Mouse (Mus musculus) cerebellum, adult 8-10 months (tissue): ENCODE results near the gene Adcy6.
"Not testable (repeated sequence)": the region's sequence is repeated elsewhere in the genome, so short reads cannot be mapped to it uniquely, and the experiment has no call there.

Experiments used
- DNase-seq: peaks from one replicate; pipeline ENCODE4 v3.0.0; 2022

The Adcy6 gene

GRCm38 (mm10) chr15:98600036-98600709 is 9.7 kb downstream of the Adcy6 start:
- no peak for DNase-seq

DNA sequence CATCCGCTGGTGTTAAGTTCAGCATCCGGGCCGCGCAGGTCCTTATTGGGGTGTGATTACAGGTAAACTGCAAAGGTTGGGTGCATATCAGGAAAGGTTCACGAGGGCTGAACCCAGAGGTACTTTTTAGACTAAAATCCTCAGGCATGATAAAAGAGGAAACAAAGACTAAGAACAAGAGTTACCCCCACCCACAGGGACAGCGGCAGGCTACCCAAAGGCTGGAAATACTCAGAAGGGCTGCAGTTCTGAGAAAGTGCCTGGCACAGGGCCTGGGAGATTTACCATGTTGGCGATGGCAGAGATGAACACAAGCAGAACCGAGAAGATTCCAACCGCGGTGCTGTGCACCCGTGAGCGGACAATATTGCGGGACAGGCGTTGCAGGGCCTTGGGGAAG is 13.3 kb downstream of the Adcy6 start:
- DNase-seq, result no peak

GRCm38 (mm10) chr15:98595049-98595448 is 14.8 kb downstream of the Adcy6 start:
- no peak for DNase-seq

DNA sequence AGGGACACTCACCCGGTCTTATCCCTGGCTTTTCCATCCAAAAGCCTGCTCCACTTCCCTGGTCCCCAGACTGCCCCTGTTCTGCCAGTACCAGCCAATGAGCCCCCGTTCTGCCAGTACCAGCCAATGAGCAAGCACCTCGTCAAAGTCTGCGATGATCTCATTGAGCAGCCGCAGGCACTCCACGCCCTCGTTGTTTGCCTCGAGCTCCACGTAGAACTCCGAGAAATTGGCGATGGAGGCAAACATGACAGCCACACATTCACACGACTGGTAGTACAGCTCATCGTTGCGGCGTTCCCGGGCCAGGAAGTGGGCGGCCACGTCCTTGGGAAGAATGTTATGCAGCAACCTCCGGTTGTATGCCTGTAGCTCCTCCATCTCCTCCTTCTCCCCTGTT is 15.7 kb downstream of the Adcy6 start:
- DNase-seq, result no peak

DNA sequence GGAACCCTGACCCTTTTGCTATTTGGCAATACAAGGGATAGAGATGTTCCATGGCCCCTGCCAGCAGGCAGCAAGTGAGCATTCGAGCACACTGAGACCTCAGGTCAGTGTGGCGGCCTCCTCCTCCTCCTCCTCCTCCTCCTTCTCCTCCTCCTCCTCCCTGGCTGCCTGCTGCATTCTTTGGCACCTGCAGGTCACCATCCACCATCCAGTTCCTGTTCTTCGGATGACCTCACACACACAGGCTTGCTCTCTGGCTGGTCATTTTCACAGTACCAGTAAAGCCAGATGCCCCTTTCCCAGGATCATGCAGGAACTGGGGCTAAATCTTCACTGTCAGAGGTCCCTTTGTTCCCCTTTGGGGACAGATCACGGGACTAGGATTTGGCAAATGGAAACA is 18.5 kb downstream of the Adcy6 start:
- no peak for DNase-seq

GRCm38 (mm10) chr15:98589640-98590336 is 20.1 kb downstream of the Adcy6 start:
- no peak for DNase-seq

DNA sequence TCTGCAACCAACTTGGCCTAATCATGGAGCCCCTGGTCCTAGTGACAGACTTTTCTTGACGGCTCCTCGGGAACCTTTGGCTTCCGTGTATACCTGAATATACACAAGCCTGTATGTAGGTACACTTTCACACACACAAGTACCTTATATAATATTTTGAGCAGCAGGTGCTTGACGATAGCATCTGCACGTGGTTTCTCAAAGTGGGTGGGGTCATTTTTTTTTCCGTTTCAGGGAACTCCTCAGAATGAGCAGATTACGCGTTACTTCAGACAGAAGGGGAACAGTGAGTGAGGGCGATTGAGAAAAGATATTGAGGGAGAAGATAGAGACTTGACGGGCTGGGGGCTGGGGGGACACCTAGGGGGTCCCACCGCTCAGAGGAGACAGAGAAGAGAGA is 22.1 kb downstream of the Adcy6 start:
- DNase-seq, result no peak

- DNase-seq, result not testable (repeated sequence)
Observed at GRCm38 (mm10) chr15:98586141-98586540, 23.7 kb downstream of the Adcy6 start.

GRCm38 (mm10) chr15:98585421-98585820 is 24.5 kb downstream of the Adcy6 start:
- DNase-seq, result no peak

DNA sequence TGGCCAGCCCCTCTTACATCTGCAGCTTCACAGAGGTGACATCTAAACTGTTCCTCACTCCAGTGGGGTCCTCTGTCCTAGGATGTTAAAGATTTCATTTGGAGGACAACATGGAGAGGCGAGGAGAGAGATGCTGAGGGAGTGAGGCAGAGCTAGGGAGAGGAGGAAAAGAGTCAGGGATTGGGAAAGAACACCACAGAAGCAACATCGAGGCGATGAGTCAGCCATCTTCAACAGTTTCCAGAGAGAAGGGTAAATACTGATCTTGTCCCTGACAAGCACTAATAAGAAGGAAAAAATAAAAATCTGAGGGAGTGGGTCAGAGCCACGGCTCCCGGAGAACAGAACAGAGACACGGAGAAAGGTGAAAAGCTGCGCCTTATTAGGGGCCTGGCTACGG is 26.9 kb downstream of the Adcy6 start:
- DNase-seq, result no peak

DNA sequence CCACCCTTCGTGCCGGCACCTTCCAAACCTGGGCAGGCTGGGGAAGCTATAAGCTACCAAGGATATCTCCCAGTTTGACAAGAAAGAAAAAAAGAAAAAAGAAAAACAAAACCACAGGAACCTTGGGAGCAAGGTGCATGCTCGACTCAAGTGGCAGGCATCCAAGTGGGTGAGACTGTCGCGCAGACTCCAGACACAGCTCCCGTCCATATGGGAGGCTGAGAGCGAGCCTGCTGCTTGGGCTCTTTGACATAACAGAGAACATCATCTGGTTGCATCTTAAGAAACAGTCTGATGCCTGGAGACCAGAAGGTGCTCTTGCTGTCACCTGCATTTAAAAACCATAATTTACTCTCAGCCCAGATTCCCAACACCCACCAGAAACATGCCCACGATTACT is 27.5 kb downstream of the Adcy6 start:
- DNase-seq, result no peak

- DNase-seq, result peak; percentile 71
Observed at GRCm38 (mm10) chr15:98579795-98580464, 29.9 kb downstream of the Adcy6 start.

DNA sequence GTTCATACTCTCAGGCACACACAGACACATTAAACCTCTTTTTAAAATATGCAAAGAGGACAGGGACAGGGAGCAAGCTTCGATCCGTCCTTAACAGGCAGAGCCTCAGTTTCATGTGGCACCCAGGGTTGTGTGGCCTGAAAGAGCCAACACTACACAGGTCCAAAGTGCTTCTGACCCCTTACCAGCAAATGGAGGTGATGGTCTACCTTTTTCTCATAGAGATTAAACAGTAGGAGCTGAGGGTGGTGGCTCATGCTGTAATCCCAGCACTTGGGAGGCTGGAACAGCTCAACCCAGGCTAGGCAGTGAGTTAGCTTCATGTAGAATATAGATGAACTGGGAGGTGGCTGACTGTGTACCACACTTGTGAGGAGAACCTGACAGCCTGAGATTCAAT is 30.6 kb downstream of the Adcy6 start:
- no peak for DNase-seq

DNA sequence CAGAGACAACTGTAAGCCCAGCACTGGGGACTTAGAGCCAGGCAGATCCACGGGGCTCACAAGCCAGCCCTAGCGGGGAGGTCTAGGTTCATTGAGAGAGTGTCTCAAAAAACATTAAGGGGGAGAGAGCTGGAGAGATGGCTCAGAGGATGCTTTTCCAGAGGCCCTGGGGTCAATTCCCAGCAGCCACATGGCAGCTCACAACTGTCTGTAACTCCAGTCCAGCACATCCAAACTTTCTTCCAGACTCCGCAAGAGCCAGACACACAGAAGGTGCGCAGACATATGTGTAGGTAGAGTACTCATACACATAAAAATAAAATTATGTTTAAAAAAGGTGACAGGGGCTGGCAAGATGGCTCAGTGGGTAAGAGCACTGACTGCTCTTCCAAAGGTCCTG is 36.6 kb downstream of the Adcy6 start:
- DNase-seq, result no peak

- DNase-seq, result no peak
Observed at GRCm38 (mm10) chr15:98570873-98571538, 38.9 kb downstream of the Adcy6 start, which contains the start of the genes Ccnt1 and 4930415O20Rik. Ccnt1 (minus strand) TSS chr15:98570923. 4930415O20Rik (plus strand) TSS chr15:98571004.

DNA sequence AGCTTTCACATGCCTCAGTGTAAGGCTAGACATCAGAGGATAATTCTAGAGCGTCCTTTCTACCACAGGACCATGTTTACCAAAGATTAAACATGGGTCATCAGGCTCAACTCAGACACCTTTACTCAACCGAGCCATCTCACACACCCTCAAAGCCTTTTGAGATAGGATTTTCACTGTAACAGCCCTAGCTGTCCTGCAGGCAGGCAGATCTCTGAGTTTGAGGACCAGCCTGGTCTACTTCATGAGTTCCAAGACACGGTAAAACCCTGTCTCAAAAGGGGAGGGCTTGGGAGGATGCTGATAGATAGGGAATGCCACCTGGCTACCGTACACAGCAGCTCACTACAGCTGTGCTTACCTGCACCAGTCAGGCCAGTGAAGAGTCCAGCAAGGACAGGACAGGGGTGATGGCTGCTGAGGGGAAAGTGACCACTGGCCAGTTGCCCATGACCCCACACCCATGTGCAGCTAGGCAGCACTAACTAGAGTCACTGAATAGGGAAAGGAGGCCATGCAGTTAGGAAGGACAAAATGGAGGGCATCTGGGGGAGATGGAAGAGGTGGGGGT is 40.0 kb downstream of the Adcy6 start:
- DNase-seq, result no peak

DNA sequence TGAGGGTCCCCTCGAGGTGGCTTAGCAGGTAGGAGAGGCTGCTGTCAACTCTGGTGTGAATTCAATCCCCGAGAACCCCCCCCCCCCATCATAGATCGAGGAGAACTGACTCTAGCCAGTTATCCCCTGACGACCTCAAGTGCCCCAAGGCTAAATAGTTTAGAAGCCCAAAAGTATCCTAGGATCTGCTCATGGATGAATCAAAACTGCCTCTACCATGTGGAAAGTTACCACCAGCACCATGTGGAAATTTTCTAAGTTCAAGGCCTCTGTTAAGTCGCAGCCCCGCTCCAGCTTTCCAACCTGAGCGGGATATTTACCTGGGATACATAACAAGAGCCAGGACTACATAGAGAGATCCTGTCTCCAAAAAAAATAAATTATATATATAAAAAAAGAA is 40.7 kb downstream of the Adcy6 start:
- DNase-seq, result no peak

DNA sequence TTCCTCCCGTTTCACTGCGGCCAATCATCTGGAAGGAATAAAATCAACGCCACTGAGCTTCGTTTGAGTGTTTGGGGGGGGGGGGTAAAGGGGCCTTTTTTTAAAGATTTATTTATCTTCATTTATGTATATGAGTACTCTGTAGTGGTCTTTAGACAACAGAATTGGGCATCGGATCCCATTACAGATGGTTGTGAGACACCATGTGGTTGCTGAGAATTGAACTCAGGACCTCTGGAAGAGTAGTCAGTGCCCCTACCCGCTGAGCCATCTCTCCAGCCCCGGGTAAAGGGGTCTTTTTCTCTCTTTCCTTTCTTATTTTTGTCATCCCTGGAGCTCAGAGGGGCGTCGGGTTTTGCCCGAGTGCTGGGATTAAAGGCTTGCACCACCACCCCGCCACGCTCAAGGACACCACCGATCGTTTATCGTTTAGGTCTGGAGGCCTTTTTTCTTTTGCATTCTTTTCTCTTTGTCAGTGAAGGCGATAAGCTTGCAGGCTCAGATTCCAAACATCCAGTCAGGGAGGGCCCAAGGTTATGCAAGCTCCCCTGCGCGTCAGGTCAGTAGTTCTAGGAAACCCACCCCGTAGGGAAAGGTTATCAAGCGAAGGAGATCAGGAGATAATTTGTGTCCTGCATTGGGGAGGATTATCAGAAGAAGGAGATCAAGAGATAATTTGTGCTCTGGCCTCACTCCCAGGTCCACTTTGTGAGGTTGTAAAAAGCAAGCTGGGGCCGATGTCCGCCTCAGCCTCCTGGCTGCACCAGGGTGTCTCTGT is 41.4 kb downstream of the Adcy6 start:
- peak; percentile 31 for DNase-seq

- DNase-seq, result peak; percentile 100
Observed at GRCm38 (mm10) chr15:98567278-98568134, 42.4 kb downstream of the Adcy6 start.

DNA sequence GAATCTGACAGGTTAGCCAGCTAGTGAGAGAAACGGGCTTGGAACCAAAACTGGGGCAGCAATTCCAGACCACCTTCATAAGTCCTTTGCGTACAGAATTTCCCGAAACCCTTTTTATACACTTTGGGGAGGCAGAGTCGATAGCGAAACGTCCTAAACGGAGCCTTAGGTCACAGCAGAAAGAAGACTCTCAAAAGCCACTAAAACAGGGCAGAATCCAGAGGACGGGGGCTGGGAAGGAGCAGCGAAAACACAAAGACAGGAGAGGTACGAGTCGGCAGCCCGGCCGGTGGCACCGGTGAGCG is 43.0 kb downstream of the Adcy6 start:
- DNase-seq, result no peak

- no peak for DNase-seq
Observed at GRCm38 (mm10) chr15:98557186-98557585, 52.7 kb downstream of the Adcy6 start.

DNA sequence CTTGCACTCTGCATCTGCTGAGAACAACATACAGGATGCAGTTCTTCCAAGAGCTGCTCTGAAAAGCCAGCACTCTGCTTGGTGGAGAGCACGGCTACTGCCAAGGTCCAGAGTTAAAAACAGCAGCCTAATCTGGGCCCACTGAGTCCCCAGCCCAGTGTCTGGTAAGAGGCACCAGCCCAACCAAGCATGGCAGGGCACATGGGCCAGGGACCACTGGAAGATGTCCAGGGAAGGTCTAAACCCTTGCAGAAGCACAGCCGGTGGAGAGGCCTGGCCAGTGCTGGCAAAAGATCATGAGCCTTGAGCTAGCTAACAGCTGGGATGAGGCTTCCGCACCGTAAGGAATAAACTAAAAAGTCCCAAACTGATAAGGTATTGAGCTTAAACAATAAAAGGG is 54.0 kb downstream of the Adcy6 start:
- DNase-seq, result no peak
